Mouse (Mus musculus) right cerebral cortex, adult 18-20 months (tissue): ENCODE data around the gene Zic1.

Experiments used
- DNase-seq: peaks from one replicate; pipeline ENCODE4 v3.0.0; 2022; ENCODE audit warnings: mixed read lengths

The Zic1 gene

GRCm38 (mm10) chr9:91365664-91366063 lies at the start of gene Zic1:
Zic1 (minus strand) TSS chr9:91365810.
- no peak for DNase-seq

GRCm38 (mm10) chr9:91414007-91414661 lies 48.5 kb upstream of the Zic1 start:
- no peak for DNase-seq

GRCm38 (mm10) chr9:91409771-91410170 lies 44.2 kb upstream of the Zic1 start:
- DNase-seq: no peak

GRCm38 (mm10) chr9:91406258-91406763 lies 40.7 kb upstream of the Zic1 start:
- no peak for DNase-seq

- DNase-seq: no peak
Measured at GRCm38 (mm10) chr9:91405753-91406178, 40.2 kb upstream of the Zic1 start.

- no peak for DNase-seq
Measured at GRCm38 (mm10) chr9:91404905-91405752, 39.5 kb upstream of the Zic1 start.

GRCm38 (mm10) chr9:91404229-91404628 lies 38.6 kb upstream of the Zic1 start:
- no peak for DNase-seq

GRCm38 (mm10) chr9:91401471-91401870 lies 35.9 kb upstream of the Zic1 start:
- no peak for DNase-seq

GRCm38 (mm10) chr9:91400482-91401093 lies 35.0 kb upstream of the Zic1 start:
- DNase-seq: no peak

GRCm38 (mm10) chr9:91399976-91400375 lies 34.4 kb upstream of the Zic1 start:
- no peak for DNase-seq

- DNase-seq: no peak
Measured at GRCm38 (mm10) chr9:91395066-91395772, 29.6 kb upstream of the Zic1 start.

- DNase-seq: no peak
Measured at GRCm38 (mm10) chr9:91394211-91394646, 28.6 kb upstream of the Zic1 start.

GRCm38 (mm10) chr9:91393376-91394068 lies 27.9 kb upstream of the Zic1 start:
- no peak for DNase-seq

- no peak for DNase-seq
Measured at GRCm38 (mm10) chr9:91388173-91388572, 22.6 kb upstream of the Zic1 start.

- no peak for DNase-seq
Measured at GRCm38 (mm10) chr9:91387740-91388080, 22.1 kb upstream of the Zic1 start.

GRCm38 (mm10) chr9:91386891-91387739 lies 21.5 kb upstream of the Zic1 start:
- no peak for DNase-seq

GRCm38 (mm10) chr9:91386502-91386890 lies 20.9 kb upstream of the Zic1 start:
- no peak for DNase-seq

- DNase-seq: no peak
Measured at GRCm38 (mm10) chr9:91385561-91386430, 20.2 kb upstream of the Zic1 start.

GRCm38 (mm10) chr9:91384693-91385560 lies 19.3 kb upstream of the Zic1 start:
- DNase-seq: no peak
